In genomic region chr1:88258881-88259642, GRCm38 (mm10) we compare ENCODE assay signal across 8 mouse cellular contexts. TPM values are rescaled to one million over a fixed set of nuclear protein-coding genes. Genes with fewer than 3 reads are reported as not detected.
DNase-seq lines count a peak whose midpoint lies in the region; ATAC-seq lines count a peak whose summit lies in the region.

No protein-coding gene starts in this region.

- H3K36me3 ChIP-seq in forebrain, embryonic 11.5 days (ENCODE audit: control insufficient read depth, insufficient read depth, low read length): peaks cover 37% of the 10 kb centered on the region
- peaks cover 49% of the 10 kb centered on the region for H3K36me3 ChIP-seq in forebrain, embryonic 10.5 days (replicated peaks)
- peaks cover 27% of the 10 kb centered on the region for H3K36me3 ChIP-seq in hindbrain, embryonic 15.5 days
- H3K36me3 ChIP-seq in neural tube, embryonic 14.5 days (ENCODE audit: control insufficient read depth, insufficient read depth, low read length): peaks cover 27% of the 10 kb centered on the region

- H3K27ac ChIP-seq in forebrain, embryonic 11.5 days (ENCODE audit: low read depth, low read length): no peak overlapping the region
- no peak overlapping the region for H3K27ac ChIP-seq in forebrain, embryonic 10.5 days
- H3K27ac ChIP-seq in hindbrain, embryonic 15.5 days (replicated peaks): no peak overlapping the region
- H3K27ac ChIP-seq in neural tube, embryonic 14.5 days (ENCODE audit: low read depth, low read length): no peak overlapping the region

- H3K27me3 ChIP-seq in forebrain, embryonic 11.5 days (ENCODE audit: control insufficient read depth, insufficient read depth, low read length): no peaks in the 10 kb centered on the region
- no peaks in the 10 kb centered on the region for H3K27me3 ChIP-seq in forebrain, embryonic 10.5 days (ENCODE audit: poor library complexity, severe bottlenecking)
- no peaks in the 10 kb centered on the region for H3K27me3 ChIP-seq in hindbrain, embryonic 15.5 days
- no peaks in the 10 kb centered on the region for H3K27me3 ChIP-seq in neural tube, embryonic 14.5 days (ENCODE audit: control insufficient read depth, insufficient read depth, low read length)

- DNase-seq in forebrain, embryonic 11.5 days (ENCODE audit: low spot score): peak; percentile 72
- DNase-seq in forebrain, embryonic 10.5 days (ENCODE audit: extremely low spot score, low spot score): no peak
- peak; percentile 95 for DNase-seq in ovary, adult 18-20 months (ENCODE audit: low spot score)
- no peak for DNase-seq in ovary, postnatal 10 days (ENCODE audit: low spot score)
- no peak for DNase-seq in natural killer cell, adult 2 months (ENCODE audit: low spot score in 2 of 2)
- no peak for DNase-seq in right cerebral cortex, adult 18-20 months

- no peaks in the 10 kb centered on the region for H3K4me1 ChIP-seq in forebrain, embryonic 11.5 days (replicated peaks; ENCODE audit: control insufficient read depth, insufficient read depth, low read length)
- no peaks in the 10 kb centered on the region for H3K4me1 ChIP-seq in forebrain, embryonic 10.5 days
- no peaks in the 10 kb centered on the region for H3K4me1 ChIP-seq in hindbrain, embryonic 15.5 days (replicated peaks)
- H3K4me1 ChIP-seq in neural tube, embryonic 14.5 days (ENCODE audit: control insufficient read depth, insufficient read depth, low read length): no peaks in the 10 kb centered on the region

- 0 out of 2 replicates have a peak, but pooled peaks have one; percentile 0 for ATAC-seq in forebrain, embryonic 11.5 days (replicated peaks; ENCODE audit: low FRiP score)
- peak; percentile 6; the same call in 1 of the 2 replicates for ATAC-seq in hindbrain, embryonic 15.5 days (ENCODE audit: low FRiP score, low read depth)
- ATAC-seq in neural tube, embryonic 14.5 days (ENCODE audit: low read depth): peak; percentile 4; the same call in 1 of the 2 replicates

- no peak overlapping the region for H3K4me2 ChIP-seq in forebrain, embryonic 11.5 days (ENCODE audit: low read depth, low read length, severe bottlenecking)
- no peak overlapping the region for H3K4me2 ChIP-seq in hindbrain, embryonic 15.5 days
- H3K4me2 ChIP-seq in neural tube, embryonic 14.5 days (ENCODE audit: low read depth, low read length): no peak overlapping the region

- H3K9me3 ChIP-seq in forebrain, embryonic 11.5 days (ENCODE audit: control insufficient read depth, low read length): peaks cover 54% of the 10 kb centered on the region
- H3K9me3 ChIP-seq in forebrain, embryonic 10.5 days: peaks cover 100% of the 10 kb centered on the region
- peaks cover 25% of the 10 kb centered on the region for H3K9me3 ChIP-seq in hindbrain, embryonic 15.5 days
- H3K9me3 ChIP-seq in neural tube, embryonic 14.5 days (ENCODE audit: control insufficient read depth, low read length): peaks cover 40% of the 10 kb centered on the region

- WGBS in forebrain, embryonic 11.5 days: 79% methylated on average over 8 of the region's 8 CpGs
- WGBS in forebrain, embryonic 10.5 days: 80% methylated on average over 8 of the region's 8 CpGs
- 77% methylated on average over 8 of the region's 8 CpGs for WGBS in hindbrain, embryonic 15.5 days
- WGBS in neural tube, embryonic 14.5 days: 77% methylated on average over 8 of the region's 8 CpGs

- H3K4me3 ChIP-seq in forebrain, embryonic 11.5 days (ENCODE audit: low read depth, low read length): no peak overlapping the region
- no peak overlapping the region for H3K4me3 ChIP-seq in forebrain, embryonic 10.5 days
- H3K4me3 ChIP-seq in hindbrain, embryonic 15.5 days: no peak overlapping the region
- H3K4me3 ChIP-seq in neural tube, embryonic 14.5 days (ENCODE audit: low read depth, low read length): no peak overlapping the region

- no peak overlapping the region for H3K9ac ChIP-seq in forebrain, embryonic 11.5 days (ENCODE audit: low read length)
- no peak overlapping the region for H3K9ac ChIP-seq in hindbrain, embryonic 15.5 days
- no peak overlapping the region for H3K9ac ChIP-seq in neural tube, embryonic 14.5 days (replicated peaks; ENCODE audit: low read depth, low read length)

RNA-seq across cellular contexts. Expression of gene Hjurp, which starts 18.4 kb away (rescaled TPM):
- polyA plus RNA-seq in forebrain, embryonic 11.5 days (2014; fragmentation: Nextera tagmentation; extraction: Ambion mirVana): 221 and 223 TPM in 2 replicates
- polyA plus RNA-seq in forebrain, embryonic 10.5 days (2016; fragmentation: Nextera tagmentation; extraction: Ambion mirVana): 223 and 224 TPM in 2 replicates
- 77.9 and 81.6 TPM in 2 replicates for polyA plus RNA-seq in hindbrain, embryonic 15.5 days (2015; fragmentation: Nextera tagmentation; extraction: Ambion mirVana)
- 55.8 and 71.7 TPM in 2 replicates for polyA plus RNA-seq in neural tube, embryonic 14.5 days (2014; fragmentation: Nextera tagmentation; extraction: Ambion mirVana)

RNA-seq across cellular contexts. Expression of gene Trpm8, which starts 18.4 kb away (rescaled TPM):
- polyA plus RNA-seq in forebrain, embryonic 11.5 days (2014; fragmentation: Nextera tagmentation; extraction: Ambion mirVana): not detected in 2 replicates
- polyA plus RNA-seq in forebrain, embryonic 10.5 days (2016; fragmentation: Nextera tagmentation; extraction: Ambion mirVana): not detected in 2 replicates
- polyA plus RNA-seq in hindbrain, embryonic 15.5 days (2015; fragmentation: Nextera tagmentation; extraction: Ambion mirVana): 0.06 and 0.08 TPM in 2 replicates
- 0.07 TPM in 1 of 2 replicates, not detected in the other for polyA plus RNA-seq in neural tube, embryonic 14.5 days (2014; fragmentation: Nextera tagmentation; extraction: Ambion mirVana)

RNA-seq across cellular contexts. Expression of gene Mroh2a, which starts 32.3 kb away (rescaled TPM):
- 2.5 and 3.0 TPM in 2 replicates for polyA plus RNA-seq in forebrain, embryonic 11.5 days (2014; fragmentation: Nextera tagmentation; extraction: Ambion mirVana)
- polyA plus RNA-seq in forebrain, embryonic 10.5 days (2016; fragmentation: Nextera tagmentation; extraction: Ambion mirVana): 1.3 and 1.4 TPM in 2 replicates
- polyA plus RNA-seq in hindbrain, embryonic 15.5 days (2015; fragmentation: Nextera tagmentation; extraction: Ambion mirVana): 0.57 and 0.76 TPM in 2 replicates
- polyA plus RNA-seq in neural tube, embryonic 14.5 days (2014; fragmentation: Nextera tagmentation; extraction: Ambion mirVana): 0.71 and 0.95 TPM in 2 replicates

RNA-seq across cellular contexts. Expression of gene Ugt1a1, which starts 47.3 kb away (rescaled TPM):
- not detected in 2 replicates for polyA plus RNA-seq in forebrain, embryonic 11.5 days (2014; fragmentation: Nextera tagmentation; extraction: Ambion mirVana)
- polyA plus RNA-seq in forebrain, embryonic 10.5 days (2016; fragmentation: Nextera tagmentation; extraction: Ambion mirVana): 0.07 TPM in 1 of 2 replicates, not detected in the other
- not detected in 2 replicates for polyA plus RNA-seq in hindbrain, embryonic 15.5 days (2015; fragmentation: Nextera tagmentation; extraction: Ambion mirVana)
- polyA plus RNA-seq in neural tube, embryonic 14.5 days (2014; fragmentation: Nextera tagmentation; extraction: Ambion mirVana): not detected in 2 replicates

RNA-seq across cellular contexts. Expression of gene Dnajb3, which starts 53.5 kb away (rescaled TPM):
- polyA plus RNA-seq in forebrain, embryonic 11.5 days (2014; fragmentation: Nextera tagmentation; extraction: Ambion mirVana): 11.5 and 12.5 TPM in 2 replicates
- 8.5 and 9.5 TPM in 2 replicates for polyA plus RNA-seq in forebrain, embryonic 10.5 days (2016; fragmentation: Nextera tagmentation; extraction: Ambion mirVana)
- 13.2 and 13.5 TPM in 2 replicates for polyA plus RNA-seq in hindbrain, embryonic 15.5 days (2015; fragmentation: Nextera tagmentation; extraction: Ambion mirVana)
- 12.4 and 13.3 TPM in 2 replicates for polyA plus RNA-seq in neural tube, embryonic 14.5 days (2014; fragmentation: Nextera tagmentation; extraction: Ambion mirVana)

Comparison
In these comparisons a context has a peak if more than half of its experiments do, and no peak if none do; other contexts are left out.
1. DNase-seq: peak in forebrain, embryonic 11.5 days (single experiment) and ovary, adult 18-20 months (single experiment); none in forebrain, embryonic 10.5 days (single experiment), ovary, postnatal 10 days (single experiment), natural killer cell, adult 2 months (0 of 2) and right cerebral cortex, adult 18-20 months (single experiment).
2. Peak in every context shown above with its lines, with median percentiles within 50 percentile points of each other: ATAC-seq.